Mouse (Mus musculus) heart, postnatal 10 days (tissue): Measurements from ENCODE around the gene Miox. TPM values are rescaled to one million over a fixed set of nuclear protein-coding genes. Genes with fewer than 3 reads are reported as not detected.

Source experiments
- DNase-seq, 2 experiments: peaks; one replicate each; pipeline ENCODE4 v3.0.0; 2021
- intact Hi-C: fragments of 180-260 bp; cut with DNase I; formaldehyde crosslinking; loops from one replicate; pipeline ENCODE4 v1.15.1; 2025
- total RNA-seq, 2 experiments: library from RNA; stranded (reverse); gene quantifications; 2 replicates each; pipeline ENCODE4 v1.2.3; 2021

Miox gene
- total RNA-seq, 2 experiments from 2014 or later: not detected

DNA sequence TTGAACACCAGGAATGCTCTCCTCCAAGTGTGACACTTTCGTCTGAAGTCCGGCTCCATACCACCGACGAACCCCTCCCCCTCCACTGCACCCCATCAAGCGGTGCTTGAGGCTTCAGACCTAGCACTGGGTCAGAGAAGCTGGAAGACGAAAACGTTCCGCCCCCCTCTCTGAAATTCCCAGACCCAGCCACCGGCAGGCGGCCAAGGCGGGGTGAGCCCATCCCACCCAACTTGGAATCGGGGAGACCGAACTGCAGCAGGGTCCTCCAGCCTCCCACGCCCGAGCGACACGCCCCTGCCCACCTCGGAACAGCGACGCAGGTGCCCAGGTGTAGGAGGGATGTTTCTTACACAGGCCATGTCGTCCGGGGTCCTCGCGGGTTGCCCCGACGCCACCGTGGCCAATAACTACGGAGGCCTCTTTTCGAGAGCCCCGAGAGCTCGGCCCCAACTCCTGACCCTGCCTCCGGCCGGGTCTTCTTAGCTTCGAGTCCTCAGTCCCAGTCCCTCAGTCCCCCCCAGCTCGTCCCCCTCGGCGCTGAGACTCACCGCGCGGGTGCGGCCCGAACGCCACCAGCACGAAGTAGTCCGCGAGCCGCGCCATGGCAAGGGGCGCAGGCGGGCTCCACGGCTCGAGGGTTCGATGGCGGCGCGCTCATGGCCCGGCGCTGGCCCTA is 19.5 kb upstream of the Miox start:
- intact Hi-C loops: loop anchor here (10.0 kb wide), 1 partner anchor 500 kb away; the partner anchor contains the start of genes Alg12 and Creld2
- peak; percentile 39 to 53 for DNase-seq

DNA sequence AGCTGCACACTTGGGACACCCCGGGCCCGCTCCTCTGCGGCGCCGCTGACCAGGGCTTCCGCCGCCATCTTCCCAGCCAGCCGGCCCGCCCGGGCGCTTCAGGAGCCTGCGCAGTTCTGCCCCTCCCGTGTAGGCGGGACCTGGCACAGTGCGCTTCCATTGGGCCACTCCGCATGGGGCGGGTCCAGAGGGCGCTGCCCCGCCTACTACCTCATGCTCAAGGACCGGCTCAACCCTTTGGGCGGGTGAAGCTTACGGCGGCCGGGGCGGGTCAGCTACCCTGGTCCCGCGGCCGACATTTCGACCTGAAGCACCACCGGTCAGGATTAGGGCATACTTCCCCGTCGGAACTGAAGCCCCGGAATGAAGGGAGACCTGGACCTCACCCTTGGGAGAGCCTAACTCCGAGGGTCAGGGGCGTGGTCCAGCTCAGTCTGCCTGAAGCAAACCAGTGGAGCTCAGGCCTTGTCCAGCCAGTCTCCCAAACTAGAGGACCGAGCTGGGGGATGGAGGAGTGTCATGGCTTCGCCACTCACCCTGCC is 18.9 kb upstream of the Miox start, which contains the start of gene Sbf1:
Sbf1 (minus strand) TSS at position 122 of the 542 bp plus-strand sequence.
- intact Hi-C loops: loop anchor here (10.0 kb wide), 1 partner anchor 500 kb away; the partner anchor contains the start of genes Alg12 and Creld2
- DNase-seq: peak; percentile 99

DNA sequence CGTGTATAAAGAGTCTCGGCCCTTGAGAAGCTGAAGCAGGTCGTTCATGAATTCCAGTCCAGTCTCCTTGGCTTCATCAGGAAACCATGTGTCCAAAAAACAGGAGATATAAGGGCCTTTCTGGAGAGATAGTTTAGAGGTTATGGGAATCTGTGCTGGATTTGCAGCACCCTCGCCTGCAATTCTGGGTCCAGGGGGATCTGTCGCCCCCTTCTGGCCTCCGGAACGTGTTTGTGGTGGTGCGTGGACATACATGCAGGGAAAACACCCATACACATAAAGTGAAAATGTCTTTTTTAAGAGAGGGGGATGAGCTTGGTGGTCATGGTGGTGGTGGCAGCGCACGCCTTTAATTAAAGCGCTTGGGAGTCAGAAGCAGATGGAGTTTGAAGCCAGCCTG is 18.1 kb upstream of the Miox start:
- DNase-seq: no peak
- intact Hi-C loops: loop anchor here (2.0 to 10.0 kb wide), 2 partner anchors 35 to 501 kb away; partner anchors contain the start of genes Alg12 and Creld2

DNA sequence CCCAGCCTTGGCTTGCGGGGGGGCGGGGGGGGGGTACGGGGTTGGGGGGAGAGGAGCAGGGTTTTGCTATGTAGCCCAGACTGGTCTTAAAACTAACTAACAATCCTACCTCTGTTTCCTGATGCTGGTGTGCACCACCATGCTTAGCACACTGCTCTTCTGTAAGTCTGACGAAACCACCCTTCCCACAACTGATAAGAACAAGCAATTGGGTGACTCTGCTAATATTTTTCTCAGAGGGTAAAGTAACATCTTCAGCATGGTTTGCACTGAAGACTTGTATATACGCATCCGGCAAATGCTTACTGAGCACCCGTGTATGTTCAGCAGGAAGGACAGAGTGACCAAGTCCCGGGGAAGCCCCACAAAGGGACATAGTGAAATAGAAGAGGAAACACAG is 12.9 kb upstream of the Miox start:
- intact Hi-C loops: no loop called here
- no peak for DNase-seq

DNA sequence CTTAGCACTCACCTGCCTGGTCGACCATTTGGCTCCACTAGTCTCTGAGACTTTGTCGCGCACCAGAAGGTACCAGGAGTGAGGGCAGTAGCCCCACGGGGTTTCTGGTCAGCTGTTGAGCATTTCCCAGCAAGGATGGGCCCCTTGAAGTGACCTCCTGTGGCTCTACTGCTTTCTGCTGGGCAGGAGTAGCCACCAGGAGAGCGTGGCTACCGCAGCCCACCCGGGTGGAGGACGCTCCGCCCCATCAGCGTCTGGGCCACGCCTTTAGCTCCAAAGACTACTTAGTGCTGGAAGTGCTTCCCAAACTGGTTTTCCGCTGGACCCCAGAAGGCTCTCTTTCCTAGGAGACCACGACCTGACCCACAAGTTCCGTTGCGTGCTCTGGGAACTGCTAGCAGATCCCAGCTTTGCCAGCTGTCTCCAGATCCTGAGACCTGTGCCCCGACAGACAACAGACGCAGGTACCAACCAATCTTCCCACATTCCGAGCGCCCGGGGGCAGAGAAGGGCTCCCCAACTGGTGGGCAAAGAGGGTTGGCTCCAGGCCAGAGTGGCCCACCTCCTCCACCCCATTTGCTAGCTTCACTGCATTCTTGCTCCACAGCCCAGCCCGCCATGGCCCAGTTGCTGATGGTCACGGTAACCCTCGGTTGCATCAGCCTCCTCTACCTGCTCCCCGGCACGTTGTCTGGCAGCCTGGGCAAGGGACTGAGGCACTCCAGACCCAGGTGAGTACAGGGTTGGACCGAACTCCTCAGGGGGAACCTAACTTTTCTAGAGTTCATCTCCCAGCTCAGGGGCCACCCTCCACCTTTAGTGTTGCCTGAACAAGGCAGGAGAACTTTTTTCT is 11.3 kb upstream of the Miox start, which contains the start of gene Adm2:
Adm2 (plus strand) TSS at position 51 of the 853 bp plus-strand sequence.
- no peak for DNase-seq
- intact Hi-C loops: no loop called here

DNA sequence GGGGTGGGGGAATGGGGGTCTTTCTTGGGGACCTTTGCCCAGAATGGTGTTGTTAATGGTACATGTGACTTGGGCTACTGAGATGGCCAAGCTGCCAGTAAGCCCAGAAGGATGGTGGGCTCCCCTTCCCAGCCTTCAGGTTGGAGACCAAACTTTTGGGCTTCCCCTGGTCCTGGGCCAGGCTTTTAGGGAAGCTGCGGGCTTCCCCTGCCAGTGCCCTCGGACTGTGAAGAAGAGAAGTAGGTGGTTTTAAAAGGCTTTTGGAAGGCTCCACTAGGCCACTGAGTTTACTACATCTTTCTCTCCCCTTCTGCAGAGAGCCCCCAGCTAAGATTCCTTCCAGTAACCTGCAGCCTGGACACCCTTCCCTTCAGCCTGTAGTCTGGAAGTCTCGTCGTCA is 10.5 kb upstream of the Miox start:
- intact Hi-C loops: no loop called here
- no peak for DNase-seq

DNA sequence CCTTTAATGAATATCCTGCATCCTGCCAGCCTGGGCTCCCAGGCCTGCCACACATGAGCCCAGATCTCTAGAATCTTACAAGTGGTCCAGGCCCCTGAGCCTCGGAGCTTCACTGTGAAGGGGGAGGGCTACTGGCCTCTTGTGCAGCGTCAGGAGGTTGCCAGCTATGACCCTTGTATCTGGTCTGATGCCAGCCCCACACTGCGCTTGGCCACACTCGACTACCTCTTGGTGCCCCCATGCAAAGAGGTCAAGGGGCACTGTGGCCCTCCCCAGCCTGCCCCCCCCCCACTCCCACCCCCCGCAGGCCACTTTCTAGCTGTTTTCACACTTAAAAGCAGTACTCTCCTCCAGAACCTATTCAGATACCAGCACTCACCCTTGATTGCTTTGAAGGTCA is 7.8 kb upstream of the Miox start:
- intact Hi-C loops: no loop called here
- DNase-seq: no peak

DNA sequence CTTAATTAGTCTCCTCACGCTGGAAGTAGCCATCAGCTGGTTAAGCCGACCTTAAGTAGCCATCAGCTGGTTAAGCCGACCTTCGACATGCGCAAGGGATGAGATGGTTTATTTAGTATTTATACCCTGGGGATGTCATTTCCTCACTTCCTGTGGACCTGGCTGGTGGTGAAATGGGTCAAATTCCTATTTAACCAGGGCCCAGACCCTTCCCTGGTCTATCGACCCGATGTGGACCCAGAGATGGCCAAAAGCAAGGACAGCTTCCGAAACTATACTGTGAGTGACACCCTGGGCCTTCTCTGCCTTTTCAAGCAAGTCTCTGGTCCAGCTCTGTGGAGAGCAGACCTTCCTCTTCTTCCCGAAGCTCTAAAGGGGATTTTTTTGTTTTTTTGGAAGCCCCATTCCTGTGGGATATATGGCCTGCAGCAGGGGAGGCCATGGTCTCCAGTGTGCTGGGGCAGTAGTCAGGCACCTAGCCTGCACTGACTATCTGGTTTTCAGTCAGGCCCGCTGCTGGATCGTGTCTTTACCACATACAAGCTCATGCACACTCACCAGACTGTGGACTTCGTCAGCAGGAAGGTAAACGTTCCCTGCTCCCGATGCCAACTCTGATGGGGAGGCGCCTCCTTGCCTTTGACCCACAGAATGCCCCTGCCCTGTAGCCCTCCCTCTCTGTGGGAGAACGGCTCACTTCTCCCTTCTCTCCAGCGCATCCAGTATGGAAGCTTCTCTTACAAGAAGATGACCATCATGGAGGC is 758 bp downstream of the Miox start:
- no peak for DNase-seq
- intact Hi-C loops: no loop called here

DNA sequence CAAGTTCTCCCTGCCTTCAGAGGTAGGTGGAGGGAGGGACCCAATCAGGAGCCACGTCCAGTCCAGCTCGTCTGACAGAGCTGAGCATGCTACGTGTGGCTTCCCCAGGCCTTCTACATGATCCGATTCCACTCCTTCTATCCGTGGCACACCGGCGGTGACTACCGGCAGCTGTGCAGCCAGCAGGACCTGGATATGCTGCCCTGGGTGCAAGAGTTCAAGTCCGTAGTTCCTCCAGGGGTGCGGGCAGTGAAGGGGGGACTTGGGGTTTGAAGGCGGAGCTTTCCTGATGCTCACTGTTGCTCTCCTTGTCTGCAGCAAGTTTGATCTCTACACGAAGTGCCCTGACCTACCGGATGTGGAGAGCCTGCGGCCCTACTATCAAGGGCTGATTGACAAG is 2.2 kb downstream of the Miox start:
- DNase-seq: no peak
- intact Hi-C loops: no loop called here

DNA sequence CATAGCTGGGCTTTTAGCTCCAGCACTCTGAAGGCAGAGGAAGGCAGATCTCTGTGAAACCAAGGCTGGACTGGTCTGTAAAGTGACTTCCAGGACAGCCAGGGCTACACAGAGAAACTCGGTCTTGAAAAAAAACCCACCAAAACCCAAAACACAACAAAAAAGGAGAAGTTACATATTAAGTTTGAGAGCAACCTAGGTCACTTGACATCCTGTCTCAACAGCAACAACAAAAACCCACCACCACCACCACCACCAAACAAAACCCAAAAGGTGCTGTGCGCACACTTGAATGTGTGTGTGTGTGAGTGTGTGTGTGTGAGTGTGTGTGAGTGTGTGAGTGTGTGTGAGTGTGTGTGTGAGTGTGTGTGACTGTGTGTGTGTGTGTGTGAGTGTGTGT is 5.5 kb downstream of the Miox start:
- intact Hi-C loops: no loop called here
- no peak for DNase-seq

DNA sequence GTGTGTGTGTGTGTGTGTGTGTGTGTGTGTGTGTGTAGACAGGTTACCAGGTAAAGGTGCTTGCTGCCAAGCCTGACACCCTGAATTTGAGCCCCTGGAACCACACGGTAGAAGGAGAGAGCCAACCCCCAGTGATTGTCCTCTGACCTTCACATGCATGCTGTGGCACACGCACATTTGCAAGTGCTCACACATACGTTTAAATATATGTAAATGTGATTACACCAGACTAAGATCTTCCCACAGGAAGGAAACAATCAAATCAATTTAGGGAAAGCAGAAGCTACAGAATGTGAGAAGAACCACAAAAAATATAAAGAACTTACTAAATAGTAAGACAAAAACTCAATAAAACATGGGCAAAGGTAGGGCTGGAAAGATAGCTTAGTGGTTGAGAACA is 5.9 kb downstream of the Miox start:
- intact Hi-C loops: no loop called here

DNA sequence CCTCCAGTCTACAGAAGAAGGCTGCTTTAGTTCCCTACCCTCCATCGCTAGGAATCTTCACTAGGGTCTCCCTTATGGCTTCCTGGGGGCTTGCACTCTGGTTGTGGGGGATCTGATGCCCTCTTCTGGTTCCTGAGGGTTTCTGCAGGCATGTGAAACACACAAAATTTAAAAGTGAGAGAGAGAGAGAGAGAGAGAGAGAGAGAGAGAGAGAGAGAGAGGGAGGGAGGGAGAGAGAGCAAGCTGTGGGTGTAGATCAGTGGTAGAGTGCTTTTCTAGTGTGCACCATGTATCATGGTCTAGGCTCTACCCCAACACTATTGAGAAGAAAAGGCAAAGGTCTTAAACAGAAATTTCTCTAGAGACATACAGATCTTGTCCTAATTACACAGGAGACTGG is 7.5 kb downstream of the Miox start:
- no peak for DNase-seq
- intact Hi-C loops: no loop called here

More for the DNA sequence above, 5.9 kb downstream of the Miox start:
- no peak for DNase-seq

DNA sequence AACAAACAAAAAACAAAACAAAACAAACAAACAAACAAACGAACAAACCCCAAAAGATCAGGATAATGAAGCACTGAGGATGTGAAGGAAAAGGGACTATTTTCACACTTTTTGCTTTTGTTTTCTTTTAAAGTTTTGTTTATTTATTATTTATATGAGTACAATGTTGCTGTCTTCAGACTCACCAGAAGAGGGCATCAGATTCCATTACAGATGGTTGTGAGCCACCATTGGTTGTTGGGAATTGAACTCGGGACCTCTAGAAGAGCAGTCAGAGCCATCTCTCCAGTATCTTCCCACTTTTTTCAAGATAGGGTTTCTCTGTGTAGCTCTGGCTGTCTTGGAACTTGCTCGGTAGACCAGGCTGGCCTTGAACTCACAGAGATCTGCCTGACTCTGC is 9.1 kb downstream of the Miox start:
- intact Hi-C loops: no loop called here
- DNase-seq: no peak

DNA sequence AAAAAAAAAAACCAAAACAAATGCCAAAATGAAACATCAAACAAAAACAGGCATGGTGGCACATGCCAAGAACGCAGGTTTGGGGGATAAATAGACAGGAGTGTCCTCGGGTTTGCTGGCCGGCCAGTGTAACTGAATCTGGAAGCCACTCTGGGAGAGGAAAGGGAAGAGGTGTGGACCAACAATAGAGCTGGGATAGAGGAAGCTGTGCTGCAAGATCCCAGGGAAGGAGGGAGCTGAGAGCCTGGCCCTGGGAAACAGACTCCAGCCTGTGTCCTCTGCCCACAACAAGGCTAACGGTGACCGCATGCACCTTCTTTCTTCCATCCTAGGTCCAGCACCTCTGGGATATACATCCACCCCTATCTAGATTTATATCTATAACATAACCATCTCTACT is 16.2 kb downstream of the Miox start:
- peak; percentile 28 to 33 for DNase-seq
- intact Hi-C loops: loop anchor here (2.0 kb wide), 1 partner anchor 34 kb away; no protein-coding TSS in a partner anchor

DNA sequence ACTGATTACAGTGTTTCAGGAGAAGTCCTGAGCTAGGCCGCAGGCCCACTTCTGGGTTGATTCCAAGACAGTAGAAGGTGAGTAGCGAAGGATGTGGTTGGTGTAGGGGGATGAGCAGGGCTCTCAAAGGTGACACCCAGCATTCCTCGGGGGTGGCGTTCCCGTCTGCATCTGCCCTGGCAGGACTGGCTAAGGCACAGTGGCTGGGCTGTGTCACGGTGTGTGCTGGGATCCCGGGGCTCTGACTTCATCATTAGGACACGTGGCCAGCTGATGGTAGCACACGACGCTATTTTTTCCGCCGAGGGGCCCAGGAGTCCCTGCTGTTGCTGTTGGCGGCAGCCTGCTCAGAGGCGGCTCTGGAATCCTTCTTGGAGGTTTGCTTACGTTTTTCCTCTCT is 17.1 kb downstream of the Miox start:
- DNase-seq: no peak
- intact Hi-C loops: loop anchor here (2.0 kb wide), 1 partner anchor 35 kb away; no protein-coding TSS in a partner anchor

DNA sequence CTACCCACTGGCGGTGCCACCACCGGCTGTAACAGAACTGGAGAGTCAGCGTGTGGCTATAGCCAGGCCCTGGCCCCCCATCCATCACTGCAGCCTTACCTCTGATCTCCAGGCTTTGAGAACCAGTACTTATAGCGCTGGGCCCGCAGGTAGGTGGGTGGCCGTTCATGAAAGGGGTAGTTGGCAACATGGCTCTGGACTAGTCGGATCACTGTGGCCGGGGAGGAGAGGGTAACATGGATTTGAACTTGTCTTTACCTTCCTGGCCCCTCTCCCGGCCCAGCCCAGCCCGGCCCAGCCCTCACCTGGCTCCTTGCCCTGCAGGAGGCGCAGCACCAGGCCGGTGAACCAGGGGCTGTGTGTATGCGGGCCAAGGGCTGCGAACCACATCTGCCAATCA is 17.9 kb downstream of the Miox start:
- DNase-seq: no peak
- intact Hi-C loops: no loop called here

DNA sequence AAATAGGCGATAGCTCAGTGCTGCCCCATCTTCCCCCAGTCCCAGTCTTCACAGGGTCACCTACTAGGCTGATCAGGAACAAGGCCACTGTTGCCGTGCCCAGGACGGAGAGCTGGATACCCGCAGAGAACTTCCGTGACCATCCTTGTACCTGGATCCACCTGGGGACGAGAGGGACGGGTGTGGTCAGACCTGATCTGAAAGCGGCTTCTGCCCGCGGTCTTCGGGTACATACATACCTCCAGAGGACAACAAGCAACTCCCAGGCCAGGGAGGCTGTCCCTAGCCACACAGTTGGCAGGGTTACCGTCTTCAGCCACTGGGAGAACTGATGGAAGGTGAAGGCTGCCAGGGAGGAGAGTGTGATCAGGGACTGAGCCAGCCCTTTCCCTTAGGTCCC is 18.6 kb downstream of the Miox start:
- DNase-seq: no peak
- intact Hi-C loops: no loop called here

DNA sequence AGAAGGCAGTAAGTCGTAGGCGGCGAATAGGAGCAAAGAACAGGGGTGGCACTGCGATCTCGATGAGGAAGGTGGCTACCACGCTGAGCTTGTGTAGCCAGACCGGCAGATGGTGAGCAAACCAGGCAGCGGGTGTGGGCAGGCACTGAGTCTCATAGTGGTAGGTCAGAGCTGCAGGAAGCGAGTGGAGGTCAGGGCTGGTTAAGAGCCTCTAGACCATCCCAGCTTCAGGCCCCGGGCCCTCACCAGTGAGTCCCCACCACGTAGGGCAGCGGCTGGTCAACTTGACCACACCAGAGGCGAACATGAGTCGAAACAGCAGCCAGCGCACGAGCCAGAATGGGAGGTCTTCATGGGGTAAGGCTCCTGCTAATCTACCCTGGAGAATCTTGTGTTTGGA is 19.6 kb downstream of the Miox start:
- intact Hi-C loops: no loop called here
- DNase-seq: no peak

DNA sequence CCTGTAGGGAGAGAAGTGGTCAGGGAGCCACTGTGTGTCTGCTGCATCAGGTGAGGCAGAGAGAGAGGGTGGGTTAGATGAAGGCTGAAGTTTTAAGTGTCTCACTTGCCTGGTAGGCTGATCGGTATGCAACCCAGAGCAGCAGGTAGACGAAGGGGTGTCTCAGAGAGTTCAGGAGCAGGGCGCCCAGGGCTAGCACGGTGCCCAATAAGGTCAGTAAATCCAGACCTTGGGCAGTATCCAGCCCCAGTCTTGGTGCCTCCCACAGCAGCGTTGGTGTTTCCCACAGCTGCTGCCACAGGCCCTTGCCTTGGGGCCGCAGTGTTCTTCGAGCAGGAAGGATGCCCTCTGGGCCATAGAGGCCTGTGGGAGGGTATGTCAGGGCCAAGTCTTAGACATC is 20.3 kb downstream of the Miox start:
- no peak for DNase-seq
- intact Hi-C loops: no loop called here
